Mouse (Mus musculus) heart, postnatal 0 days (tissue): Measurements from ENCODE around the gene Sumf2.

Experiments used
- CTCF ChIP-seq: IDR thresholded peaks from 2 replicates; pipeline ENCODE4 v1.5.1; 2016; ENCODE audit warnings: antibody characterized with exemption, control low read depth, low read depth
- EP300 ChIP-seq: IDR thresholded peaks from 2 replicates; pipeline ENCODE4 v1.6.1; 2016; ENCODE audit warnings: antibody characterized with exemption, low read depth

DNA sequence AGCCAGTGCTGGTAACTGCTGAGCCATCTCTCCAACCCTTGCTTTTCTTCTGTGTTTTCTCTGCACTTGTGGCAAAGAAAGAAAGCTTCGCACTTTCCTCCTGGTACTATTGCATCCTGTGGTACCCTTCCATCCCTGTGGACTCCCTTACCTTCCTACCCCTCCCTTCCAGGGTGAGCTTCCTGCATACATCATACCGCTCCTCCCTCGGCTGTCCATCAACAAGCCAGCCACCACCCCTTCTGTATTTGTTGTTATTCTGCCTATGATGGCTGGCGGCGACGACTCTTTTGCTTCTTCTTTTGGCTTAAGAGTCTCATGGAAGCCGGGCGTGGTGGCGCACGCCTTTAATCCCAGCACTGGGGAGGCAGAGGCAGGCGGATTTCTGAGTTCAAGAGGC lies 28.3 kb downstream of the Sumf2 start:
- TF ChIP-seq CTCF (no peak), EP300 (no peak)
